Mouse (Mus musculus): Measurements from ENCODE around the gene Bcl11a. TPM values are rescaled to one million over a fixed set of nuclear protein-coding genes. Genes with fewer than 3 reads are reported as not detected.

Bcl11a gene
- polyA plus RNA-seq, 1 experiment = 10.4 TPM

- 68% methylated on average over 5 of the region's 5 CpGs for WGBS
- DNase-seq = no peak
- Histone ChIP-seq H3K4me1 (ENCODE audit: control insufficient read depth, insufficient read depth, low read length) (no peaks in the 10 kb centered on the region), H3K4me3 (replicated peaks; ENCODE audit: insufficient read depth, low read depth, low read length) (no peak overlapping the region), H3K27ac (ENCODE audit: insufficient read depth, low read length) (no peak overlapping the region), H3K27me3 (ENCODE audit: control insufficient read depth, insufficient read depth, low read length) (no peaks in the 10 kb centered on the region; the same call in 1 of the 2 replicates)
- TF ChIP-seq CTCF (IDR thresholded peaks at IDR 0.05; ENCODE audit: borderline replicate concordance, insufficient read depth, low read depth, low read length) = no peak
- TF ChIP-seq POLR2A (IDR thresholded peaks at IDR 0.05; ENCODE audit: borderline replicate concordance, insufficient read depth, low read length) = no peak
These were observed 29.6 kb downstream of the Bcl11a start for GRCm38 (mm10) chr11:24107414-24107813.

- WGBS = 82% methylated on average over 3 of the region's 3 CpGs
- no peak overlapping the region for H3K4me3 ChIP-seq (replicated peaks; ENCODE audit: insufficient read depth, low read depth, low read length)
- H3K27ac ChIP-seq (ENCODE audit: insufficient read depth, low read length) = no peak overlapping the region
- H3K4me1 ChIP-seq (ENCODE audit: control insufficient read depth, insufficient read depth, low read length) = no peaks in the 10 kb centered on the region
- no peak for TF ChIP-seq POLR2A (IDR thresholded peaks at IDR 0.05; ENCODE audit: borderline replicate concordance, insufficient read depth, low read length)
- no peak for TF ChIP-seq CTCF (IDR thresholded peaks at IDR 0.05; ENCODE audit: borderline replicate concordance, insufficient read depth, low read depth, low read length)
- H3K27me3 ChIP-seq (ENCODE audit: control insufficient read depth, insufficient read depth, low read length) = no peaks in the 10 kb centered on the region; the same call in 1 of the 2 replicates
- DNase-seq = no peak
These were observed 31.1 kb downstream of the Bcl11a start for GRCm38 (mm10) chr11:24108974-24109373.

- no peak overlapping the region for H3K4me3 ChIP-seq (replicated peaks; ENCODE audit: insufficient read depth, low read depth, low read length)
- H3K27ac ChIP-seq (ENCODE audit: insufficient read depth, low read length) = no peak overlapping the region
- WGBS = 98% methylated on average over 3 of the region's 3 CpGs
- H3K27me3 ChIP-seq (ENCODE audit: control insufficient read depth, insufficient read depth, low read length) = no peaks in the 10 kb centered on the region; the same call in 1 of the 2 replicates
- TF ChIP-seq CTCF (IDR thresholded peaks at IDR 0.05; ENCODE audit: borderline replicate concordance, insufficient read depth, low read depth, low read length) = no peak
- TF ChIP-seq POLR2A (IDR thresholded peaks at IDR 0.05; ENCODE audit: borderline replicate concordance, insufficient read depth, low read length) = no peak
- DNase-seq = no peak
- H3K4me1 ChIP-seq (ENCODE audit: control insufficient read depth, insufficient read depth, low read length) = no peaks in the 10 kb centered on the region
These were observed 31.5 kb downstream of the Bcl11a start for GRCm38 (mm10) chr11:24109388-24109787.

GRCm38 (mm10) chr11:24110113-24110512 is 32.3 kb downstream of the Bcl11a start:
- no peak overlapping the region for H3K4me3 ChIP-seq (replicated peaks; ENCODE audit: insufficient read depth, low read depth, low read length)
- 58% methylated on average over 2 of the region's 2 CpGs for WGBS
- no peak for TF ChIP-seq CTCF (IDR thresholded peaks at IDR 0.05; ENCODE audit: borderline replicate concordance, insufficient read depth, low read depth, low read length)
- no peak for TF ChIP-seq POLR2A (IDR thresholded peaks at IDR 0.05; ENCODE audit: borderline replicate concordance, insufficient read depth, low read length)
- H3K27me3 ChIP-seq (ENCODE audit: control insufficient read depth, insufficient read depth, low read length) = no peaks in the 10 kb centered on the region; the same call in 1 of the 2 replicates
- DNase-seq = no peak
- H3K27ac ChIP-seq (ENCODE audit: insufficient read depth, low read length) = no peak overlapping the region
- no peaks in the 10 kb centered on the region for H3K4me1 ChIP-seq (ENCODE audit: control insufficient read depth, insufficient read depth, low read length)

- H3K27ac ChIP-seq (ENCODE audit: insufficient read depth, low read length) = no peak overlapping the region
- no peaks in the 10 kb centered on the region; the same call in 1 of the 2 replicates for H3K27me3 ChIP-seq (ENCODE audit: control insufficient read depth, insufficient read depth, low read length)
- H3K4me3 ChIP-seq (replicated peaks; ENCODE audit: insufficient read depth, low read depth, low read length) = no peak overlapping the region
- 66% methylated on average over 6 of the region's 6 CpGs for WGBS
- H3K4me1 ChIP-seq (ENCODE audit: control insufficient read depth, insufficient read depth, low read length) = no peaks in the 10 kb centered on the region
- no peak for TF ChIP-seq POLR2A (IDR thresholded peaks at IDR 0.05; ENCODE audit: borderline replicate concordance, insufficient read depth, low read length)
- TF ChIP-seq CTCF (IDR thresholded peaks at IDR 0.05; ENCODE audit: borderline replicate concordance, insufficient read depth, low read depth, low read length) = no peak
- no peak for DNase-seq
These were observed 33.9 kb downstream of the Bcl11a start for GRCm38 (mm10) chr11:24111720-24112119.

GRCm38 (mm10) chr11:24115017-24115752 is 37.3 kb downstream of the Bcl11a start:
- no peak for TF ChIP-seq POLR2A (IDR thresholded peaks at IDR 0.05; ENCODE audit: borderline replicate concordance, insufficient read depth, low read length)
- TF ChIP-seq CTCF (IDR thresholded peaks at IDR 0.05; ENCODE audit: borderline replicate concordance, insufficient read depth, low read depth, low read length) = no peak
- Histone ChIP-seq H3K4me1 (ENCODE audit: control insufficient read depth, insufficient read depth, low read length) (no peaks in the 10 kb centered on the region), H3K27me3 (ENCODE audit: control insufficient read depth, insufficient read depth, low read length) (no peaks in the 10 kb centered on the region; the same call in 1 of the 2 replicates), H3K4me3 (replicated peaks; ENCODE audit: insufficient read depth, low read depth, low read length) (no peak overlapping the region), H3K27ac (ENCODE audit: insufficient read depth, low read length) (no peak overlapping the region)
- DNase-seq = no peak
- 86% methylated on average over 12 of the region's 12 CpGs for WGBS

GRCm38 (mm10) chr11:24116041-24116440 is 38.2 kb downstream of the Bcl11a start:
- Histone ChIP-seq H3K4me1 (ENCODE audit: control insufficient read depth, insufficient read depth, low read length) (no peaks in the 10 kb centered on the region), H3K27ac (ENCODE audit: insufficient read depth, low read length) (no peak overlapping the region), H3K27me3 (ENCODE audit: control insufficient read depth, insufficient read depth, low read length) (no peaks in the 10 kb centered on the region; the same call in 1 of the 2 replicates), H3K4me3 (replicated peaks; ENCODE audit: insufficient read depth, low read depth, low read length) (no peak overlapping the region)
- TF ChIP-seq POLR2A (IDR thresholded peaks at IDR 0.05; ENCODE audit: borderline replicate concordance, insufficient read depth, low read length) (no peak), CTCF (IDR thresholded peaks at IDR 0.05; ENCODE audit: borderline replicate concordance, insufficient read depth, low read depth, low read length) (no peak)
- WGBS = 92% methylated on average over 2 of the region's 2 CpGs
- no peak for DNase-seq

All from cerebellum, adult 2 months (tissue).